Mouse (Mus musculus): Measurements from ENCODE around the gene Homer2.

The Homer2 gene

DNA sequence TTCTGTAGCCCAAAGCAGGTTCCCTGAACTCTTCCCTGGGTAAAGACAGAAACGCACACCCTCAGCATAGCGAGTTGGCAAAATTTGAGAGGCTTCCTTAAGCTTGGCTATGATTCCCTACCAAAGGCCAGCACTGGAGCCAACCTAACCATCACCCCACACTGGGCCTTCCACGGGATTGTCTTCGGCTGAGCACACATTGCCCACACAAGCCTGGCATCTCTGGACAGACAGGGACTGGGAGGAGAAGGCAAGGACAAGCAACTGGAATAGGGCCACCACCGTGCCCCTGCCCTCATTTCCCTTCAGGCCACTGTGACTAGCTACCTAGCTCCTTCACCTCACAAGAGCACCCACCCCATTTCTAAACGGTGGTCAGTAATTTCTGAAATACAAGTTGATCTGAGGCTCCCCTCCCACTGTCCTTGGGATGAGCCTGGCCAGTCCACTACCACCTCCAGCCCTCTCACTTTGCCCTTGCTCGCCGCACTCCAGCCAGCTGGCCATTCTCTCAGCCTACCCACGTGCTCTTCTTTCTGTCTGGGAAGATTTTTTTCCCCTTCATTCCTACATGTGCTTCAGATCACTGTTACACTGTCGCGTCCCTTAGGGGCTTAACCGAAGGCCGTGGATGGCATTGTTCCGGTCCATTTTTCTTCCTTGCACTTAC, at the start of gene Homer2:
Gene Homer2 (minus strand): TSS at position 57 of the 670 bp plus-strand sequence.
- no peak for DNase-seq (ENCODE audit: low read depth, low spot score)

GRCm38 (mm10) chr7:81747956-81748355, 40.6 kb upstream of the Homer2 start:
- DNase-seq (ENCODE audit: low read depth, low spot score) = no peak

- DNase-seq (ENCODE audit: low read depth, low spot score) = peak; percentile 35
Observed at GRCm38 (mm10) chr7:81744145-81744544, 36.8 kb upstream of the Homer2 start.

DNA sequence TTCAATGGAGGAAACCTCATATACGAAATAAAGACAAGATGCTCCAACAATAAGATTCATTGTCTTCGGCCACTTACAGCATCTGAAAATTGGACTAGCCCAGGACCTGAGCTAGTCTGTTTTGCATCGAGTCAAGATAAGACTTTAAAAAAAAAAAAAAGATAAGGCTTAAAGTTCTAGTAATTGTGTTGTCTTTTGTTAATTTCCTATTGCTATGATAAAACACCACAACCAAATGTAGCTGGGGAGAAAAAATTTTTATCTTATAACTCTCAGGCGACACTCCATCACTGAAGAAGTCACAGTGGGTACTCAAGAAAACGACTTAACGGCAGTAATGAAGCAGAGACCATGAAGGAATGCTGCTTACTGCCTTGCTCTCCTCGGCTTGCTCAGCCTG, 32.7 kb upstream of the Homer2 start:
- DNase-seq (ENCODE audit: low read depth, low spot score) = no peak

DNA sequence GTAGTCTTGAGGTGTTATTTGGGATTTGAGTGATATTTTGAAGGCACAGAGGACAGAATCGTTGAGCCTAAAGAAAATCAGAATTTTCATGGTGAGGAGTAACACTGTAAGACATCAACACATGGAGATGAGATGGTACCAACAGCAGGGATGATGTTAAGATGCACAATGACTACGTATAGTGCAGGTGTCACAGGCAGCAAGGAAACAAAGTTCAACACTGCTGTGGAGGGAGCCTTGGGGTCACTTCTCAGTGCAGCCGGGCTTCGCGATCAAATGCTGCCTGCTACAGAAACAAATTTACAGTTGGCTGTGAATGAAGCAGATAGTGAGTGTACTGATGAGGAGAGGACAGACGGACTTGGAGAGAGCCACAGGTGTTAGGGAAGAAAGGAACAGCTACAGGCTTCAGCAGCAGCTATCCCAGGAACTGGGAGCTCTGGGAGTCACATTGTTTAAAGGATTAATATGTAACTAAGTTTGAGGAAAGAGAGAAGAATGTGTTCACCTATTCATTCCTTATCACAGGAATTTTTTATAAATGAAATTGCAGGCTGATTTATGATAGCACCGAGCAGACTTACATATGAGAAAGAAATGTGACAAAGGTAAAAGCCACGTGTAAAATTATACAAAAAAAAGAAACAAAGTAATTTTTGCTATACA, 31.5 kb upstream of the Homer2 start:
- no peak for DNase-seq (ENCODE audit: low read depth, low spot score)

DNA sequence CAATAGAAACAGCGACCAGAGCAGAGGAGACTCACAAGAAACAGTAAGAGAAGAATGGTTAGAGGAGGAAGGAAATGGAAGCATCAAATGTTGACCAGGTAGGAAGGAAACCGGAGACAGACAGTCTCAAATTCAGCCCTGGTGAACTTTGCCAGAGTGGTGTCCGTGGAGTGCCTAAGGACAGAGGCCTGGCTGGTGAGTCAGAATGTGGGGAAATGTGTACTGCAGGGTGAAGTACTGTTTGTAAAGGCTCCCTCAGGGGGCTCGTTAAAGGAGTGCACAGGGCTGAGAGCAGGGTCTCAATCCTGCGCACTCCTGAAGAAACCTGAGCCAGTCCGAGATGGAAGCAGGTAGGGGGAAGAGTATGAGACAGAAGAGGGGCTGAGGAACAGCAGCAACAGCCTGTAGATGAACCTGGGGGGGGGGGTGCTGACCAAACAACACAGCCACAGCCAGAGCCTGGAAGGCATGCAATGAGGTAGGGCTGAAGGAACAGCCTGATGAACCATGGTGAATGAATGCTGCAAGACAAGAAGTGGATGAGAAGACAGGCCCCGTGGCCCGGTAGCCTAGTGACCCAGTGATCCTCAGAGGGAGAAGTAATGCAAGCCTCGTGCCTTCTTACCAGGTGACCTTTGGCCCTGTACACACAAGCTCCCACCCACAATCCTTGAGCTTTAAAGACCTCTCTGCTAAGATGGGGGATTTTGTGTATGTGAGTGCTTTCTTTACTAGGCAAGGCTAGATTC, 28.1 kb upstream of the Homer2 start:
- no peak for DNase-seq (ENCODE audit: low read depth, low spot score)

DNA sequence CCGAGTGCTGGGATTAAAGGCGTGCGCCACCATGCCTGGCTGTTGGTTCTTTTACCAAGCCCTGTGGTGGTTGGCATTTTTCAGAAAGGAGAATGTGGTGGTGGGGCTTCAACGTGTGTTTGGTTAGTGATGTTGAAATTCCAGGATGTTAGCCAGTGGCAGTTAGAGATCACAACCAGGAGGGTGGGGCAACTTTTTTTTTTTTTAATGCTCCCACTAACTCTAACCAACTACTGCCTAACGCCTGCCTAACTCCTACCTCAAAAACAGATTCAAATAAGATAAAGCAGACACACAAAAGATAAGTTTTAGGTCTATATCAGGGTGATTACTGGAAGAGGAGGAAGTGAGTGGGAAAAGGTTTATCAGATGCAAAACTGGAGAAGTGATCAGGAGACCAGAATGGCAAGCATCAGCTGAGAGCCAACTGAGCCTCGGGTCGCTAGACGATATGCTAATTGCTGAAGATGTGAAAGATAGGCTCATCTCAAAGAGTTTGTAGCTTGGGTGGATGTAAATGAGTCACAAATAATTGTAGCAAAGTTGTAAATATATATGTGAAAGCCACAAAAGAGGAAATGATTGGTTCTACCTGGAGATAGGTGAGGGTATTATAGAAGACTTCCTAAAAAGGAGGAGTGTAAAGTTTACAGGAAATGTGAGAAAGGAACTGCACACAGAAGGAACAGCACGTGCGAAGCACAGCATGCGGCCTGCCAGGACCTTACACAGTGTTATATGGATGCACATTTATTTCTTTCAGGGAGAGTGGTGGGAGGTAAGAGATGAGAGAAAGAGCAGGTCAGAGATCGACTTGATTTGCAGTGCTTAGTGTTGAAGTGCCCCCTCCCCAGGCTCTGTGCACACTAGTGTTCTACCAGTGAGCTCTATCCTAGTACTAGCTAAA, 25.1 kb upstream of the Homer2 start:
- DNase-seq (ENCODE audit: low read depth, low spot score) = no peak

DNA sequence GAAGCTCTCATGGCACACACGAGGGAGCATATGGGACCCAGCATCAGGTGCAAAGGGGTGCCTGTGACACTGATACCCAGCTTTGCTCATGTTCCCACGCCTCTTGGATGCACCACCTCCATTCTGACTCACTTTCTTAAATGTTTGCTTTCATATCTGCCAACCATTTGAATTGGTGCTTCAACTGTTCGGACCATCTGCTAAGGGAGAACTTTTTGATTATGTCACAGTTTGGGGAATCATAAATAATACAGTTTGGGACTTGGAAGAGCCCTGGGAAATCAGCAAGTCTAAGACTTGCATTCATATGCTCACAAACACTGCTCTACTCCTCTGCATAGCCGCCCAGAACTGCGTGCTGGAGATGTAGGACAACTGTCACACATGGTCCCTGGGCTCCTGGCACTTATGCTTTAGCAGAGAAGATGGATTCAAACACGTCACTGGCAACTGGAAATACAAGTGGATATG, 23.9 kb upstream of the Homer2 start:
- no peak for DNase-seq (ENCODE audit: low read depth, low spot score)

- no peak for DNase-seq (ENCODE audit: low read depth, low spot score)
Observed at GRCm38 (mm10) chr7:81729787-81730186, 22.5 kb upstream of the Homer2 start.

DNA sequence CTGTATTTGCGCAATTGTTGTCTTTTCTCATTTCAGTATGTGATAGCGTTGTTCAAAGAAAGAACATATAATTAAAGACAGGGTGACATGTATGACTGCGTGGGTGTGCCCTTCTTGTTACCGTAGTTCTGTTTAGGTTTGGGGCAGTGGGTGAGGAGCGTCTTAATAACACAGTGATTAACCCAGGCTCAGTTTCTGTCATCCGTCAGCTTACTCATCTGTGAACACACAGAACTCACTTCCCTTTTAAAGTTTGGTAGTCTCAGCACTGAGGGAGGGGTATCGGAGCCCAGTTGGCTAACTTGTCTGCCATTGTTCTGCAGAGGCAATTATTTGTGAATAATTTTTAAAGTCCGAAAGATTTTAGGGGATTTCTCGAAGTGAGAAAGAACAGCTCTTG, 20.4 kb upstream of the Homer2 start:
- DNase-seq (ENCODE audit: low read depth, low spot score) = peak; percentile 73

GRCm38 (mm10) chr7:81726728-81727005, 19.3 kb upstream of the Homer2 start:
- DNase-seq (ENCODE audit: low read depth, low spot score) = no peak

GRCm38 (mm10) chr7:81725986-81726727, 18.8 kb upstream of the Homer2 start:
- no peak for DNase-seq (ENCODE audit: low read depth, low spot score)

GRCm38 (mm10) chr7:81723851-81724250, 16.5 kb upstream of the Homer2 start:
- DNase-seq (ENCODE audit: low read depth, low spot score) = no peak

GRCm38 (mm10) chr7:81721271-81721670, 13.9 kb upstream of the Homer2 start:
- no peak for DNase-seq (ENCODE audit: low read depth, low spot score)

DNA sequence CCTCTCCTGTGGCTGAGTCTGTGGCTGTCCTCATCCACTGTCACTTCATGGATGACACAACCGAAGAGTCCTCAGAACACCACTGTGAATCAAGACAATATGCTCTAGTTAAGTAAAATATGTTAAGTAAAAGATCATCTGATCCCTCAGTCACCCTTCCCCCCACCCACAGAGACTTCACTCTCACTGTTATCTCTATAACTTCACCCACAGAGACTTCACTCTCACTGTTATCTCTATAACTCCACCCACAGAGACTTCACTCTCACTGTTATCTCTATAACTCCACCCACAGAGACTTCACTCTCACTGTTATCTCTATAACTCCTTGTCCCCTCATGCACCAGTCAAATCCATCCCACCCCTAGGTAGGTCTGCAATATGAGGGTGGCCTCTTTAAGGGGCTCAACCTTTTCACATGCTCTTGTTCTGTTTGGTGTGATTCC, 11.9 kb upstream of the Homer2 start:
- no peak for DNase-seq (ENCODE audit: low read depth, low spot score)

- no peak for DNase-seq (ENCODE audit: low read depth, low spot score)
Observed at GRCm38 (mm10) chr7:81718657-81719056, 11.3 kb upstream of the Homer2 start.

DNA sequence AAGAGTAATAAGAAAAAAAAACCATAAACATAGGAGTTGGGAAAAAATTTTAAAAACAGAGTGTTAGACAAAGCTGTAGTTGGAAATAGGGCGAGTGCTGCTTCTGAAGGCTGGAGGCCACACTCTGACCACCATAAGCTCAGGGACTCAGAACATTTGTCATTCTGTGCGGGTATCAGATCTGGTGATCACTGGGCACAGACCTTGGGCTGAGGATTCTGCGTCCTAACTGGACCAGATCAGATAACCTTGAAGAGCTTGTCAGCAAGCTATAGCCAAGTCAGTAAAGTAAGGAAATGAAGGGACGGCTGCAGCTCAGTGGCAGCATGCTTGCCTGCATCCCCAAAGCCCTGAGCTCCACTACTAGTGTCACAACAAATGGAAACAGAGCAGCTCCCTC, 2.8 kb upstream of the Homer2 start:
- DNase-seq (ENCODE audit: low read depth, low spot score) = no peak

GRCm38 (mm10) chr7:81708165-81708564, 838 bp upstream of the Homer2 start:
- DNase-seq (ENCODE audit: low read depth, low spot score) = no peak

GRCm38 (mm10) chr7:81706416-81707391, 623 bp downstream of the Homer2 start:
- DNase-seq (ENCODE audit: low read depth, low spot score) = no peak

DNA sequence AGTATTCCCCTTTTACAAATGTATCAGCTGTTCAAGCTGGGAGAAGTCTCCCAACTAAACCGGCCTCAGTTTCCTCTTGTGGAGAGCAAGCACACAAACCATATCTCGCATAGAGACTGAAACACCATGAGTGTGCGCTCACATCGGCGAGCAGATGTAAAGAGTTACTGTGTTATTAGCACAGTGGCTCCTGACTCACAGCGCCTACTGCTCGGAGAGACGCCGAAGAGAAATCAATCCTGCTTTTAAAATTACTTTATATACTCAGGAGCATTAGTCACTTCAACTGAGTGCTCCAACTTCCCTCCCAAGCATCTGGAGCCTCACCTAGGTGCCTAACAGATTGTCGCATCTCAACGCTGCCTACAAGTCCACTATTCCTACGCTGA, 1.3 kb downstream of the Homer2 start:
- DNase-seq (ENCODE audit: low read depth, low spot score) = no peak

All from A20 (cell line).